Mouse (Mus musculus) NIH3T3 (cell line): ENCODE data around the gene Kpna6.
A peak's percentile ranks its signal among the peaks of the same experiment; 100 is the strongest.

Experiments used
- DNase-seq: peaks from one replicate; pipeline ENCODE4 v3.0.0-alpha.2; 2012; ENCODE audit warnings: low read depth

The Kpna6 gene

DNA sequence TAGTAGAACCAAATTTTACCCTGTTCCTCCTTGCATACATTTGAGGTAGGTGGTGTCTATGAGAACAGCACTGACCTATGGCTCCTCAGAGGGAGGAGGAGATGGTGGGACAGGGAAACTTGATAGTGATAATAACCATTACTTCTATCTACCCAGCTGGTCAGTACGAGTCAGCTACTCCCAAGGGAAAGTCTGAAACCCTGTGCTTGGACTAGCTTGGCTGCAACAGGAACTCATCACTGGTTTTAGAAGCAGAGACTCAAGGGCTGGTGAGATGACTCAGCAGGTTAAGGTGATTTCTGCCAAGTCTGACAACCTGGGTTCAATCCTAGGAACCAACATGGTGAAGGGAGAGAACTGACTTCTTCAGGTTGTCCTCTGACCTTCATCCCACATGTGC, 23.9 kb downstream of the Kpna6 start:
- peak; percentile 53 for DNase-seq

GRCm38 (mm10) chr4:129645204-129645603, 27.4 kb downstream of the Kpna6 start:
- no peak for DNase-seq

DNA sequence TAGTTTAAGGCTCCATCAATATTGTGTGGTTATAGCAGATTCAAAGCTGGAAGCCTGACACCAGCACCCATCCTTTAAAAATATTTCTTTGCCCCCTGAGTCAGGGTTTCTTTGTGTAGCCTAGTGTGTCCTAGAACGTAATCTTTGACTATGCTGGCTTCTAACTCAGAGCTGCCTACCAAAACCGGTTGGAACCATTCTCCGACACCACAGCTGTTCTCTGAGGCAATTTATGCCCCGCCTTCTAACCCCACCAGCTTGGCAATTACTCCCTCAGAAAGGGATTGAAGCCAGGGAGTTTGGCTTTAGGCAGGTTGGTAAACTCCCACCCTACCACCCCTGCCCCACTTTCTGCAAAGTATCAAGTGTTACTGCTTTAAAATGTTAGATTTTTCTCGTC, 30.8 kb downstream of the Kpna6 start:
- DNase-seq = peak; percentile 78

DNA sequence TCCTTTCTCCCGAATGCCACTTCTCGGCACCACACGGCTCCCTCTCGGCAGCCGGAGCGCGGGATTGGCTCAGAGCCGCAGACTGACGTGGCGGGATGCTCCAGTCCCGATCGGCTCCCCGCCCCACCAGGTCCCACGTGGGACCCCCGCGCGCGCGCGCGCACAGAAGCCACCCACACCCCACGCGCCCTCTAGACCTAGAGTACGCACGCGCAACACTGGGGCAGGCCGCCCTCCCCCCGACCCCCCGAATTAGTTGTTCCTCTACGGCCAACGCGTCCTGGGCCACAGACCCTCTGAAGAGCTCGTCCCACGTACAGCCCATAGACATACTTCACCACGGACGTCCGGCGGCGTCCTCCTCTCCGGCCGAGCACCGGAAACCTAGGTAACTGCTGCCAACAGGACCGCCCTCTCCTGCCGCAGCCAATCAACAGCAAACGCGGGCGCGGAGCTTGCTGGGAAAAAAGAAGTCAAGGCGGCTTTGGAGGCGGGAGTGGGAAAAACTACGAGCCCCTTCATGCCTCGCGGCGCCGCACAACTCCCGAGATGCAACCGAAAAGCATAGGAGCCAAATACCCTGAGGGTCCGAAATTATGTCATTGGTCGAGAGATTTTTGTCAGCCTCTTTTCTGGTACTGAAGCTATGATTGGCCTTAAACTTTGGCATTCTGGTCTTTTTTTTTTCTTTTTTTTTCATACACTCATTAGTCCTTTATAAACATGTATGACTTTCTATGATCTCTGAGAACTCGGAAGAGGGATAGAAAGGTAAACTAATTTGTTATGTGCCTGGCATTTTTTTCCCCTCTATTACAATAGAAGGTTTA, 31.7 kb downstream of the Kpna6 start, which contains the start of gene Txlna:
Txlna (minus strand) TSS at position 428 of the 830 bp plus-strand sequence.
- DNase-seq = peak; percentile 100

DNA sequence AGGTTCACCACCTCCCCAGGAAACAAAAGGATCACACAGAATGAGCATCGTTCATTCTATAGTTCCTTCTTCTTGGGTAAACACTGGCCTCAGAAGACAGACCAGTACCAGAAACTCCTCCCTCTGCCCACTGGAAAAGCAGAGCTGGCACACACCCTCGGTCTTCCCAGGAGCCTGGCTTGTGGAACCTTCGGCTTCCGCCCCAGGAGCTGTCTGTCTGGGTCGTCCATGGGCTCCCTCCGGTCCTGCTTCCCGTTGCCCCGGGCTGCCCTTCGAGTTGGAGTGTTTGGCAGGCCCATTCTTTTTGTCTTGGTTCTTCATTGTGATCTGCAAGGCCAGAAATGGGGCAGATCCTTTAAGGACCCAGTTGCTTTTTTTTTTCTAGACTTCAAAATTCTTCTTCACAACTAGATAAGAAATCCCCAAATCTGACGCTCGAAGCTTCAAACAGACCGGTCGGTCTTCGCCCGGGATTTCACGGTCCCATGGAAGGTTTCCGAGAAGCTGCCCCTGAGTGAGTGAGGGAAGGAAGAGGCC, 32.4 kb downstream of the Kpna6 start:
- peak; percentile 65 for DNase-seq

DNA sequence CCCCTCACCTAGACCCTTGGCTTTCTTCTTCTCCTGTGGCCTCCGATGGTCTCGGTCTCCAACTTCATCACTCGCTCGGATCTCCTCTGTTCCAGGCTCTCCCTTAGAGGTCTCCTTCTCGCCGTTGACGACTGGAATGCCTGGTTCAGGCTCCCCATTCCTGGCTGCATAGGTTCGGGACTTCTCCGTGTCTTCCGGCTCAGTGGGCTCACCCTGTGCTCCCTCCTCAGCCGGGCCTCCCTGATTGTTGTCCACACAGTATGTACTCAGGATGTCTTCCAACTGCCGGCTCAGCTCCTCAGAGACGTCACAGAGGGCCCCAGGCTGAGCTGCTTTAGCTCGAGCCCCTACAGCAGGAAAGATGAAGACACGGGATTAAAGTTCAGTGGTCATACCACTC, 33.3 kb downstream of the Kpna6 start:
- no peak for DNase-seq

DNA sequence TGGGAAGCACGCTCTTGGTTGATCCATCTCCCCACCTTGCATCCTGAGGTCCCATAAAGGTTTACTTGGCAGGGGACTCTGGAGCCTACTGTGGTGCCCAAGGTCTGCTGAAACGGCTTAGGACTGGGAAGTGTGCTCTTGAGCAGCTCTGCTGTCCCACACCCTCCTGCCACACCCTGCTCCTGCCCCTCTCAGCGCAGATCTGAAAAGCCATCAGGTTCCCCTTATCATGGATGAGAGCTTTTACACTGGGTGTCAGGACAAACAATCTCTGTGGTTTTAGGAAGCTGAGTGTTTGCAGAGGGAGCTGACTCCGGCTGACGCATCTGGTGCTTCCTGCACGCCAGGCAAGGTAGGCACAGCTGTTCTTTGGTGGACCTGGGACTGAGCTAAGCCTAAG, 38.7 kb downstream of the Kpna6 start:
- no peak for DNase-seq

DNA sequence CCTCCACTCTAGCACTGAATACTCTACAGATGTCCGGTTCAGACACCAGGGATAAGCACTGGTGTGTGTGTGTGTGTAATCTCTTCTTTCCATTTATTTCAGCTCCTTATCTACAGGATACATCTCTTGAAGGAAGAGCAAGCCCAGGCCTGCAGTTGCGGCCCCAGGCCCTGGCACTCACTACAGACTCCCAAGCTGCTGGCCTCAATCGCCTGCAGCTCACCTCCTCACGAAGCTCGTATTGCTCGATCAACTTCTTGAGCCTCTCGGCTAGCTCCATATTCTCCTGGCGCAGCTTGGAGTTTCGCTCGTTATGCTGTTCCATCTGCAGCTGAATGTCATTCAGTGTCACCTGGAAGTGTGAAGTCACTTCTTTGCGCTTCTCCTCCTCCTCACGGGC, 40.7 kb downstream of the Kpna6 start:
- no peak for DNase-seq

DNA sequence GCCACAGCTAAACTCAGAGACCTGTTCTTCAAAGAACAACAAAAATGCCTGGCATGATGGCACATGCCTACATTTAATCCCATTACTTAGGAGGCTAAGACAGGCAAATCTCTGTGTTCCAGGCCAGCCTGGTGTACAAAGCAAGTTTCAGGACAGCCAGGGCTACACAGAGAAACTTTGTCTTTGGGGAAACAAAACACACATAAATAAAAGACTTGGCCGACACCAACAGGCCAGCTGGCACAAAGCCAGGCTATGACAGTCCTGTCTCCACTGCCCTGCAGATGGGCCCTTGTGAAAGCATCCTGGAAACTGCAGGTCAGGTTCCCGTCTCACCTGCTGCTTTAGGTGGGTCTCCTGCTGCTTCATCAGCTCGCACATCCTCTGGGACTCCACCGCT, 41.6 kb downstream of the Kpna6 start:
- peak; percentile 33 for DNase-seq

DNA sequence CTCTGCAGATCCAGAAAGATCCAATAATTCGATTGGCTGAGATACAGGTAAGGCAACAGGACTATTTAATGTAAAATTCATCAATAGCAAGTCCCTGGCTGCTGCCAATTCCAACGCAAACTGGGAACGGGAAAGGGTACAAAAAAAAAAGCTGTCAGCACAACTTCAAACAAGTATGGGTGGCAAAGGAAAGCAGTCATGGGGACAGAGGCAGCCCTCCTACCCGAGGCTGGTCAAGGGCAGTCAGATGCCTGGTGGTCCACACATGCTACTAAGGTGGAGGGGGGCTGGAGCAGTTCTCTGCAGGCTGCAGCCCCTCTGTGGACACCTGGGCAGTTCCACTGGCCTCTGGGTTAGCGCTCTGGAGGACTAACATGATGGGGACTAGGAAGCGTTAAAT, 46.5 kb downstream of the Kpna6 start:
- no peak for DNase-seq

DNA sequence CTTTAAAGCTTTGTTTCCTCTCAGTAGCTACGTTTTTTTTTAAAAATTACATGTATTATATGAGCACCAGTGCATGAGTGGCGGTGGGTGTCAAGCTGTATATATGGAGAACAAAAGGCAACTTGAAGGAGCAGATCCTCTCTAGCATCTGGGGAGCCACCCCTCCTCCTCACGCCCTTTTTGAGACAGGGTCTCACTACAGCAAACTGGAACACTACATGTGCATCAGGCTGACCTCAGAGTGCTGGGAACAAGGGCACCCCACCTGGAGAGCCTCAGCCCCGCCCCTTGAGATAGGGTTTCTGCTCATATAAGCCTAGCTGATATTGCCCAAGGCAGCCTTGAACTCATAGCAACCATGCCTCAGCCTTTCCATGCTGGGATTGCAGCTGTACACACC, 47.1 kb downstream of the Kpna6 start:
- no peak for DNase-seq

- no peak for DNase-seq
Measured at GRCm38 (mm10) chr4:129625029-129625370, 47.6 kb downstream of the Kpna6 start.

DNA sequence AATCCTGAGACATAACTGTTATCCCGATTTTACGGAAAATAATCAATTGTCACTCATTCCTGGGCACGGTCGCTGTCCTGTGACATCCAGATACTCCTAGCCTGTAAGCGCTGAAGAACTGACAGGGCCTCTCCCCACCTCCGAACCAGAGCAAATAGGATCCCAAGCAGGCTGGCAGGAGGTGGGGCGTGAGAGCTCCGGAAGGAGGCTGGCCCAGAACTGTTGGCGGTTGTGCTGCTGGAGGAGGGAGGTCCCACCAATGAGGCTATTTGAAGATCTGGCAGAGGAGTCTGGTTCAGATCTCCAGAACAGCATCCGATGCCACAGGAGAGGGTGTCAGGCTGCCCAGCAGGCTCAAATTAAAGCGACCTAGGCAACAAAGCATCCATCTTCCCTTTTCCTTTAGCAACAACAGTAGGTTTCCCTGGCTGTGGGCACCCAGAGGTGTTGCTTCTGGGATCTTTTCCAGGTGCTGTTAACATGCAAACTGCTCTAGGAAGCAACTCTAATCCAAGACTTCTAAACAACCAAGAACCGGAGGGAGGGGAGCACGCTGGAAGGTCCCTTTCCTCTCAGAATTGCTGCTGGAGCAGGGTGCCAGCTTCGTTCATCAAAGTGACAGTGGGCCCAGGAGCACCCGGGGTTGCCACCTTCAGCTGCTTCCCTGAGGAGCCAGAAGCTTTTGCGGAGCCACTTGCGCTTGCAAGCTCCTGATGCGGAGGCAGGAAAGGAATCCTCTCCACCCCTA, 48.1 kb downstream of the Kpna6 start:
- peak; percentile 94 for DNase-seq

GRCm38 (mm10) chr4:129623681-129624091, 48.9 kb downstream of the Kpna6 start, which contains the start of gene Ccdc28b:
Gene Ccdc28b (minus strand): TSS chr4:129623947.
- DNase-seq = peak; percentile 68

- DNase-seq = peak; percentile 19
Measured at GRCm38 (mm10) chr4:129622803-129623535, 49.6 kb downstream of the Kpna6 start.

GRCm38 (mm10) chr4:129622120-129622802, 50.3 kb downstream of the Kpna6 start:
- no peak for DNase-seq

DNA sequence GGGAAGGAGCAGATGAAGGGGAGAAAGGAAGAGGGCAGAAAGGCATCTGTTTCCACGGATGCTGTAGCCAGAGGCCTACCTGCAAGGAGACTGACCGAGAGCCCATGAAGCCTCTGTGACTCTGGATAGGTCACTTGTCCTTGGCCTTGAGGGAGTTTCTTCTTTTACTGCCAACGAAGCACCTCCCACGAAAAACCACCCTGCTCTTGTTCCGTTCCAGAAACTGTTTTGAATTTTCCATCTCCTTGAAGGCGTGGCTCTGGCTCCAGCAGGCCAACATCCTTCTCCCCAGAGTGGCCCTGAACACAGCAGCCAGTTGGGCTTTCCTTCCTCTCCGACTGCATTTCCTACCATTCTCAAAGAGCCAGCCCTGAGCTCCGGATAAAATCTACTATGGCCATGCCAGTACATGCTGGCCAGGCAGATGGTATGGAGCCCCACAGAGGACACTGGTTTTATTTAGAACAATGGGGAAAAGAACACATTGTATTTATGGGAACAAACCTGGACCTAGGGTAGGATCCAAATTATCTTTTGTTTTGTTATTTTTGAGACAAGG, 51.2 kb downstream of the Kpna6 start:
- no peak for DNase-seq

GRCm38 (mm10) chr4:129620419-129621282, 51.9 kb downstream of the Kpna6 start:
- DNase-seq = no peak

- peak; percentile 98 for DNase-seq
Measured at GRCm38 (mm10) chr4:129618786-129619691, 53.5 kb downstream of the Kpna6 start, which contains the start of gene Iqcc. Gene Iqcc (minus strand): TSS chr4:129619099.
